Mouse (Mus musculus) embryonic facial prominence, embryonic 14.5 days (tissue): ENCODE results near the gene Nfyc. TPM values are rescaled to one million over a fixed set of nuclear protein-coding genes. Genes with fewer than 3 reads are reported as not detected.

Experiments used
- microRNA counts: library from miRNA; unstranded; fragments of <30 nt; microRNA quantifications from one replicate; lab custom pipeline; 2017
- microRNA-seq: library from miRNA; unstranded; fragments of <30 nt; microRNA quantifications from one replicate; pipeline ENCODE4, GENCODE M21; 2016; ENCODE audit warnings: borderline number of aligned reads
- polyA plus RNA-seq: library from polyadenylated mRNA; unstranded; fragments of >200 nt; fragmentation: Nextera tagmentation; extraction: Ambion mirVana; gene quantifications from 2 replicates; pipeline ENCODE4 v1.2.1, GENCODE M21; 2014

Nfyc gene
- polyA plus RNA-seq, 1 experiment from 2014 or later = 90.5 TPM

MicroRNAs encoded within 50 kb of the gene (microRNA counts, 519-probe panel; counts per million panel counts)
- microRNA mmu-miR-30e (lab: Ali Mortazavi, UCI) = 2,530 counts per million, percentile 51 among the panel's probes with 10 or more counts

Small RNA genes within 50 kb of the gene (microRNA-seq; reads per million reads assigned to microRNA genes)
- gene Gm23936 (not detected), gene Mir30c-1 (56.4 reads per million, percentile 46 among the genes with 10 or more reads in this experiment), gene Mir30e (not detected), gene Mir30f (not detected)

Other genes starting within 250 kb of the Nfyc start
- not detected in 2 replicates for gene Gm8439, start 242.8 kb downstream of the Nfyc start, polyA plus RNA-seq
- gene Cited4, start 165.0 kb downstream of the Nfyc start, polyA plus RNA-seq = 3.4 and 4.7 TPM in 2 replicates
- gene Kcnq4, start 83.0 kb downstream of the Nfyc start, polyA plus RNA-seq = 3.2 and 3.9 TPM in 2 replicates
- gene Rims3, start 23.2 kb upstream of the Nfyc start, polyA plus RNA-seq = 3.4 and 3.9 TPM in 2 replicates
- gene Exo5, start 93.4 kb upstream of the Nfyc start, polyA plus RNA-seq = 16.7 and 22.2 TPM in 2 replicates
- gene Zfp69, start 120.1 kb upstream of the Nfyc start, polyA plus RNA-seq = 6.1 and 6.6 TPM in 2 replicates
- gene Smap2, start 185.7 kb upstream of the Nfyc start, polyA plus RNA-seq = 18.4 and 19.2 TPM in 2 replicates
- gene Col9a2, start 207.8 kb upstream of the Nfyc start, polyA plus RNA-seq = 46.4 and 71.1 TPM in 2 replicates